Mouse (Mus musculus) left cerebral cortex, adult 18-20 months (tissue): Measurements from ENCODE around the gene Gsc2. TPM values are rescaled to one million over a fixed set of nuclear protein-coding genes. Genes with fewer than 3 reads are reported as not detected.
A peak's percentile ranks its signal among the peaks of the same experiment; 100 is the strongest.
"Not testable (repeated sequence)": the region's sequence is repeated elsewhere in the genome, so short reads cannot be mapped to it uniquely, and the experiment has no call there.

ENCODE experiments used
- DNase-seq, 2 experiments: peaks; one replicate each; pipeline ENCODE4 v3.0.0; 2021 to 2022; ENCODE audit warnings: low spot score in 2 of 2, mixed read lengths in 1 of 2
- long read RNA-seq, 2 experiments: library from polyadenylated mRNA; stranded (forward); transcript quantifications; one replicate each; pipeline ENCODE4 v2.0.0; 2021
- total RNA-seq, 2 experiments: library from RNA; stranded (reverse); gene quantifications; 2 replicates each; pipeline ENCODE4 v1.2.3; 2021

Gsc2 gene
- not detected for total RNA-seq
- long read RNA-seq, experiment 1: 0 reads
- long read RNA-seq, experiment 2: 0 reads

- peak in 1 of 2 experiments; percentile 20 for DNase-seq
These were observed at the start of gene Gsc2 for GRCm38 (mm10) chr16:17914307-17915249. Gsc2 (minus strand) TSS chr16:17915059.

DNA sequence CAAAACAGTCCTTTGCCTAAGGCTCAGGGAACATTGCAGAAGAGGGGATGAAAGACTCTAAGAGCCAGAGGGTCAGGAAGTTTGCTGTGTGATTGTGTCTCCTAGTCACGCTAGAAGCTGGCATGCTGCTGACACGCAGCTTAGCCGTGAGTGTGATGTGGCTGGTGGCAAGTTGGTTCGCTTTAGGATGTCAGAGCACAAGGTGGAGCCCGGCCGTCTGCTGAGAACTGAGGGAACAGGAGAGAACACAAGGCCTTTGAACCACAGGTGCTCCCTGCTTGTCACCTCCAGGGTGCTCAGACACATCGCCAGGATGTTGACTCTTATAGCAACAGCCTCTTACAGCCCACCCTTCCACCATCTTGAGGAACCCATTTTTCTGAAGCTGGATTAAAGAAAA is 47.2 kb upstream of the Gsc2 start:
- no peak for DNase-seq

DNA sequence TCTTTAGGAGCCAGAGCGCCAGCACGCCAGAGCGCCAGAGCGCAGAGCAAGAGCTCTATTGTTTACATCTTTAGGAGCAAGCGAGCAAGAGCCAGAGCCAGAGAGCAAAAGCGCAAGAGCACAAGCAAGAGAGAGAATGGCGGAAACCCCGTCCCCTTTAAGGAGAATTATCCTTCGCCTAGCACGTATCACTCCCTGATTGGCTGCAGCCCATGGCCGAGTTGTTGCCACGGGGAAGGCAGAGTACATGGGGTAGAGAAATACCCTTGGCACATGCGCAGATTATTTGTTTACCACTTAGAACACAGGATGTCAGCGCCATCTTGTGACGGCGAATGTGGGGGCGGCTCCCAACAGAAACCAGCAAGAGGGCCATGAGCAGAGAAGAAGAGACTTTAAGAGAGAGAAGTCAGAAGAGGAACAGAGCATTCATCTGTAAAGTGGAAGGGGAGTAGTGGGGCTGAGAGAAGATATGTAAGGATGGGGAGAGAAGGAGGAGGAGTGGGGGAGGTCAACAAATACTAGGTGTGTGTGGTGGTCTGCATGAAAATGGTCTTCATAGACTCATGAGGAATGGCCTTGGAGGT is 41.3 kb upstream of the Gsc2 start:
- DNase-seq: not testable (repeated sequence)

- no peak for DNase-seq
These were observed 36.8 kb upstream of the Gsc2 start for GRCm38 (mm10) chr16:17951618-17952017.

- no peak for DNase-seq
These were observed 35.2 kb upstream of the Gsc2 start for GRCm38 (mm10) chr16:17950068-17950467.

DNA sequence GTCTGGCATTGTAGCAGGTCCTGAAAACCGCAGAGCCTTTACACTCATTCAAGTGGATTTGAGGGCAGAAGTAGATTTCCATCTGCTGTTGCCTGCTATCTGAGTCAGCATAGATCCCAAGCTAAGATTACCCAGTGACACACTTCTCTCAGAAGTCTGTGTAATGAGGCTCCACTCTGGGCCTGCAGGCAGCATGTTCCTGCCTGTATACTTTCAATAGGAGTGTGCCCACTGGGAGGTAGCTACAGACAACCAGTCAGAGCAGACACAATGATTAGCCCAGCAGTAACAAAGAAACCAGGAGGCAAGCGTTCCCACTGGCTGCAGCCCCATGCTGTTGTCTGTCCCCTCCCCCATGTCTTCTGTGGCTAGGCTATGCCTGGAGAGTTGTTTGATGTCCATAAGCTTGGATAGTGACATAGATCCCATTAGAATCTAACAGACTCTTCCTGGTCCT is 34.6 kb upstream of the Gsc2 start:
- no peak for DNase-seq

DNA sequence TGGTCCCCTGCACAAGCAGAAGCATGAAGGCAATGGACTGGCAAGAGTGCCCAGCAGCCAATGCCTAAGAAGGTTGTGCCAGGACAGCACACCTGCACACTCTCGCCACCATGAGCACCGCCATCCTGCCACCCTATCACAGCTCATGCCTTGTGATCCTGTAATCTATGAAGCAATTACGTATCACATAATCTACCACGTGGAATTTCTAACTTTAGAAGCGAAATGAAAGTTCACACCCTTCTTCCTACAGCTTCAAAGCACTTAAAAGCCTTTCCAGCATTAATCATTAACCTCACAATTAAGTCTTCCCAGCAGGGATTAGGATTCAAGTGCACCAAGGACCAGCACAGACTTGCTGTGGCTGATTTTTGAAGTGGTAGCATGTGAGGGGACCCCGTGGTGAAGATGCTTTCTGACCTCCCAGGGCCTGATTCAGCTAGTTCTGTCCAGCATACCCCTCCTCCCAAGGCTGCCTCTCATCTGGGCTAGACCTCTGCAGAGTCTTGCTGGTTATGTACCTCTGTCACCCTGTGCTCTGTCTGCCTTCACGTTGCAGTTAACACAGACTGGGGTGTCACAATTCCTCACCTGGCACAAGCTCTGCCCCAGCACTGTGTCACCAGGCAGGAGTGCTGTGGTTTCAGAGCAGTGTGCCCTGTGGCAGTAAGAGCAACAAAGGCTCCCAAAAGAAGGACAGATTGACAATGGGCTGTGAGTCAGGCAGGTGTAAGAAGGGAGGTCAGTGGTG is 30.4 kb upstream of the Gsc2 start:
- DNase-seq: no peak

GRCm38 (mm10) chr16:17943466-17943865 is 28.6 kb upstream of the Gsc2 start:
- DNase-seq: no peak

DNA sequence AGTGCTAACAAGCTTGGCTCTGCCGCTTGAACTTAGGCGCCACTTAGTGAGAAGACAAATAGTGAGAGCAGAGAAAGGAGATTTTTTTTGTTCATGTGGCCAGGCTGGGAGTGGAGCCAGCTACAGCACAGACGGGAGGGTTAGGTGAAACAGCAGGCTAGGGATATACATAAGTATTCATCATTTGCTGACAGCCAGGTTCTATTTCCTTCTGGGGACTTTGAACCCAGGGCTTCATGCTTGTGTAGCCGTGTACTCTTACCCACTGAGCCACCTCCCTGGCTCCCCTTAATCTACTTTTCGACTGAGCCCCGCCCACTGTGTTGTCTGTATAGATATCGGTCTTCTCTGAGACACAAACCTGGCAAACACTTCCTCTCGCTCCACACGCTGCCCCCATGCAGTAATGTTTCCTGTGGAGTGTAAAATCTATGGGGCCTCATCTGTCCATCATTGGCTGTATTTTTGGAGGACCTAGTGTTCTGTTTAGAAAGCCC is 24.4 kb upstream of the Gsc2 start:
- no peak for DNase-seq

- peak; percentile 54 to 61 for DNase-seq
These were observed 24.0 kb upstream of the Gsc2 start for GRCm38 (mm10) chr16:17938821-17939220.

DNA sequence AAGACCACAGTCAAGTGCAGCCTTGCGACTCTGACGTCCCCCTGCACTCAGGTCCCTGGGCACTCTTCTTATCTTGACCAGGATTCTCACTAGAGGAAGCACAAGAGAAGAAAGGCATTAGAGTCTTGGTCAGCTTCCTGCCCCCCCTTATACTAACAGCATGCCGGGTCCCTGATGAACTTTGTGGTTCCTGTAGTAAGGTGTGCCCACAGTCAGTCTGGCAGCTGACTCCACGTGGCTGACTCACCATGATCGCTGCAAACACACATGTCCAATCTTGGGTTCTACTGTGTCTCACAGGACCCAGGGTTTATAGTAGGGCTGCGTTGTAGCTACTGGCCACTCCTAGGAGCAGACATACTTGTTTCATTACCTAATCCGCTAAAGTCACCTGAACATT is 23.3 kb upstream of the Gsc2 start:
- DNase-seq: no peak

DNA sequence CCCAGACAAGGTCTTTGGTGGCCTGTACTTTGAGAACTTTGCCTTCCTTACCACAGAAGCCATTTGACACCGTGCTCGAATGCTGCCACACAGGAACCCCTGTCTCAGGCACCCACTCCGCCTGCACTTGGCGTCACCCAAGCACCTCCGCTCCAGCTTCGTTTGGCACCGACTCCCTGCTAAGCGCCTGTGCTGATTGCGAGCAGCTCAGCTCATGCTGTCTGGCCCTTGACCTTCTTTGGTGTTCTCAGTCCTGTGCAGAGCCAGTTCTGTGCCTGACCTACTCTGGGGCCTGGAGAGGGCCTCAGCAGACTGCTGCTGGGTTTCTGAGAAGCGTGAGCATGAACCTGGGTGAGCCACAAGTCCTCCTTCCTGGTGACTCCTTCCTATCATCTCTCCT is 21.9 kb upstream of the Gsc2 start:
- no peak for DNase-seq

GRCm38 (mm10) chr16:17934445-17934910 is 19.6 kb upstream of the Gsc2 start:
- no peak for DNase-seq

DNA sequence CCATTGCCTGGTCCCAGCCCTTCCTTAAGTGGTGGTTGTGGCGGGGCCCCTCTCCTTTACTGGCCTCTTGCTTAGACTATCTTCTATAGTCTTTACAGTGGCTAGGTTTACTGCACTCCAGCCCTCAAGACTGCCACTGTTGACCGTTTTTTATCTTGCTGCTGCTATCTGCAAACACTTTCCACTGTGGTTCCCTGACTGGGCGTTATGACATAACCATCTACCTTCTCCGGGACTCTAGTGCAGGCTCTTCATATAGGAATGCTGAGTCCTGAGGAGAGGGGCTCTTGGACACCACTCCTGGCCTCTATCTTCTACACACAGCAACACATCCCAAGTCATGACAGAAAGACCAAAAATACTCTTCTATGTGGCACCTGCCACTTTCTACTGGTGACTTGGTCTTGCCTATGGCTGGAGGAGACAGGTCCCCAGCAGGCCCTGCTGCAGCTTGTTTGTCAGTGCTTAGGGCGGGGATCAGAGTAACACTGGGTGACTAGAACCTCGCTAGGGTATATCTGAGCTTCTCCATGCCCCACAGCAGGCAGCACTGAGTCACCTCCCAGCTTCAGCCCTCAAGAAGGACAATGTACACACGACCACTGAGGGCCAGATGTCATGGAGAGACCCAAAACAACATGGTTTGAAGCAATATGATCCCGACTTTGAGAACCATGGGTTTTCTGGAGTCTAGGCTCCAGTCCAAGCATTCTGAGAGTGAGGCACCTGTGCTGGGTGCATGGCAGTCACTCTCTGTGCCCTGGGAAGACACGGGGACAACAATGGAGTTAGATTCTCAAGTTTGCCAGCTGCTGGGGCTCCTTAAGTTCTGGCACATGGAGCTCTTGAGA is 19.0 kb upstream of the Gsc2 start:
- no peak for DNase-seq

DNA sequence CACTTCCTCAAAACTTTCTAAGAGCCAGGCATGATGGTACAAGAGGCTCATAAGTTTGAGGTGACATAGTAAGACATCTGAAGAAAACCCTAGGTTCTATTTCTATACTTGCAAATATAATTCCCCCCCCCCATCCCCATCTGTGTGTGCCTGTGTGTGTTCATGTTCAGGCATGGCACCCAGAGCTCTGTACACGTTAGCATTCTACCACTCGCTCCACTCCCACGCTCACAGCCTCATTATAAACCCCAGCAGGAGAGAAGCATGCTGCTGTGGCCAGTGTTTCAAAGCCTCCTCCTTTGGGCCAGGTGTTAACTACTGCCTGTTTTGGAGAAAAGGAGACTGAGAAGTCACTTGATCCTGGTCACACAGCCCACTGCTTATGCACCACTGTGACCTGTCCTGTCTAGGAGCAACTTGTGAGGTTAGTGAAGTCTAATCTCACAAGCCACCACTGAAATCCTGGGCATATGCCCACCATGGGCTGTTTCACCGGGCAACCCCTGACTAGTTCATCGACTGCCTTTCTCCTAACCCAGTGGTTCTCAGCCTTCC is 17.1 kb upstream of the Gsc2 start:
- no peak for DNase-seq

GRCm38 (mm10) chr16:17929631-17930030 is 14.8 kb upstream of the Gsc2 start:
- DNase-seq: no peak

- DNase-seq: no peak
These were observed 14.4 kb upstream of the Gsc2 start for GRCm38 (mm10) chr16:17929211-17929610.

GRCm38 (mm10) chr16:17928627-17929104 is 13.8 kb upstream of the Gsc2 start:
- DNase-seq: peak; percentile 38 to 47

DNA sequence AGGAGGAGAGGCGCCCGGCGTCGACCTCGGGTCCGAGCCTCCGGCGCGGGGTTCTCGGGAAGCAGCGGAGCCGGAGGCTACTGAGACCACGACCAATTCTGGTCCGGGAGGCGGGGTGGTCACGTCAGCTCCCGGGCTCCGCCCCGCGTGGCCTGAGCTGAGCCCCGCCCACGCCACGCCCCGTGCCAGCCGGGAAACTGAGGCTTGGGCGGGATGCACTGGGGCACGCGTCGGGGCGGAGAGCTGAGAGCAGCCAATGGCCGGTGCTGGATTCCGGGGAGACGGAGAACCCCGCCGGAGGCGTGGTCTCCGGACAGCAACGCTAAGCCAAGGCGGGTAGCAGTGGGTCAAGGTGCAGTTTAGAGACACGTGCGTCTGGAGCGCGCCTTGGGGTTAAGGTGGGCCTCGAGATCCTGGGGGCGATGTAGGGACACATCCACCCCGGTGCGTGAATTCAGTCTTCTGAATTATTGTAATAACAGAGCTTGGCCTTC is 13.3 kb upstream of the Gsc2 start, which contains the start of gene Slc25a1:
Gene Slc25a1, minus strand, starts transcription at position 133 of the 494 bp plus-strand sequence.
- DNase-seq: peak; percentile 73 to 85
